Mouse (Mus musculus): ENCODE data around the gene Taf8. TPM values are rescaled to one million over a fixed set of nuclear protein-coding genes. Genes with fewer than 3 reads are reported as not detected.
A peak's percentile ranks its signal among the peaks of the same experiment; 100 is the strongest.

Taf8 gene
- polyA plus RNA-seq, 1 experiment from 2014 or later: 27.6 TPM

DNA sequence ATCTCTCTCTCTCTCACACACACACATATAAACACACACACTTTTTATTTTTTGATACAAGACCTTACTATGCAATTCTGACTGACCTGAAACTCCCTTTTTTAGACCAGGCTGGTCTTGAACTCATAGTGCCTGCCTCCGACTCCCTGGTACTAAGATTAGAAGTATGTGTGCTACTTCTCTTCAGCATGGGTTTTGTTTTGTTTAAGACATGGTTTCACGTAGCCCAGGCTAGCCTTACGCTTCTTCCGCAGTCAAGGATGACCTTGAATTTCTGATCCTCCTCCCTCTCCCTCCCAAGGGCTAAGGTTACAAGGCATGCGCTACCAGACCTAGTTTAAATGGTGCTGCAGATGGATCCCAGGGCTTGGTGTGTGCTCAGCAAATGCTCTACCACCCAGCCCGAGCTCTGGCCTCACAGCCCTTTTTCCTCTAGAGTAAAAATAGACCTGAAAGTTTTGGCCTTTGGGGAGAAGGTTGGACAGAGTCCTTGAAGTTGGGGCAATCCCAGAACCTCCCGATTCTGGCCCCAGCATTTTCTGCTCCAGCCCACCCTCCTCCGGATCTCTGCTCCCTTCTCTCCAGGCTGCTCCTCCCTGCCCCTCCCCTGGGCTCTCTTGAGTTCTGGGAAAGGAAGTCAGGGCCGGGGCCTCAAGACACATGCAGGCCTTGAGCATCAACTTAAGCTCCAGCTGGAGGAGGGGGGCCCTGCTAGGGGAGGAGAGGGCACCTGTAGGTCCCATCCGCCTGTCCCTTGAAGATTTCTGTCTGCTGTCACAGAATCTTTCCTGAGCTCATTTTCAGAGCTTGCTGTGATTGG, 11.1 kb upstream of the Taf8 start:
- no peaks in the 10 kb centered on the region for H3K9me3 ChIP-seq (replicated peaks; ENCODE audit: control insufficient read depth, low read length)
- no peaks in the 10 kb centered on the region for H3K36me3 ChIP-seq (replicated peaks; ENCODE audit: control insufficient read depth, insufficient read depth, low read depth, low read length)
- H3K4me2 ChIP-seq (ENCODE audit: low read depth, low read length): no peak overlapping the region
- peak overlapping the region; percentile 35; the same call in 1 of the 2 replicates for H3K27ac ChIP-seq (replicated peaks; ENCODE audit: low read depth, low read length)
- no peaks in the 10 kb centered on the region; the same call in 1 of the 2 replicates for H3K4me1 ChIP-seq (ENCODE audit: control insufficient read depth, insufficient read depth, low read length)
- H3K9ac ChIP-seq (replicated peaks; ENCODE audit: low read length): no peak overlapping the region; the same call in 1 of the 2 replicates
- WGBS: 72% methylated on average over 10 of the region's 10 CpGs
- no peak for ATAC-seq (replicated peaks; ENCODE audit: insufficient number of reproducible peaks, low FRiP score, low TSS enrichment, low read depth)
- H3K27me3 ChIP-seq (ENCODE audit: control insufficient read depth, insufficient read depth, low read length): no peaks in the 10 kb centered on the region
- no peak for DNase-seq (ENCODE audit: low spot score)
- H3K4me3 ChIP-seq (ENCODE audit: low read depth, low read length): no peak overlapping the region

DNA sequence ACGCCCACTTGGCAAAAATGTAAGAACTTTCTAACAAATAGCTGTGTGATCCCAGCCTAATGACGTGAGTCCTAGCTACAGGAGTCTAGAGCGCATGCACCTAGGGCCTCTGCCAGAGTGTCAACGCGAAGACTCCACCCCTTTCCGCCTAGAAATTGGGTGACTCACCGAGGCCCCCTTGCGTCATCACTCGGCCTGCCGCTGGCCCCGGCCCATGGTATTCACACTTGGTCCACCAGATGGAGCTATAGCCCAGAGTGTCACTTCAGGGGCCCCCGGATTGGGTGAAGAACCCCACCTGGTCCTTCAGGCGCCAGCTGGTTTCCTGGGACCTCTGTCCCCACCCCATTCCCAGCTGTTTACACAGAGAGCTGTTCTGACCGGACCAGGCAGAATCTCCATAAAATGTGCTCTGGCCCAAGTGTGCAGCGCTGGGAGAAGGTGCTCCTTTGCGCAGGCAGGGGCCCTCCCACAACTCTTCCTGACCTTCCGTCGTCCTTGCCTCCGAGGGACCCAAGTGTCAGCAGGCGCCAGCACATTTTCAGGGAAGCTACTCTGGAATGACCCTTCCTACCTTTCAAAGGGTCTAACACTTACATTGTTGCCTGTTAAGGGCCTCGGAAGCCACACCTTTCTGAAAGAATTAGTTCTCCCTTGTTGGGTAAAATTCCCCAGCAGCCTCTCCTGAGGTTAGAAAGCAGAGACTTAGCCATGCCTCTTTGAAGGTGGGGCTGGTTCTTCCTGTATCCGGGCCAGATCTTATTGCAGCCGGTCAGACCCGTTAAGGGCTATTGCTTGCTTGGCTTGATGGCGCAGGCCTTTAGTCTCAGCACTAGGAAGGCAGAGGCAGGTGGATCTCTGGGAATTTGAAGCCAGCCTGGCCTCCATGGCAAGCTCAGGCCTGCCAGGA, 9.3 kb upstream of the Taf8 start:
- 15% methylated on average over 25 of the region's 25 CpGs for WGBS
- H3K9ac ChIP-seq (replicated peaks; ENCODE audit: low read length): no peak overlapping the region; the same call in 1 of the 2 replicates
- H3K27ac ChIP-seq (replicated peaks; ENCODE audit: low read depth, low read length): no peak overlapping the region

GRCm38 (mm10) chr17:47509031-47509705, 7.1 kb upstream of the Taf8 start:
- Histone ChIP-seq H3K36me3 (replicated peaks; ENCODE audit: control insufficient read depth, insufficient read depth, low read depth, low read length) (no peaks in the 10 kb centered on the region), H3K27ac (replicated peaks; ENCODE audit: low read depth, low read length) (no peak overlapping the region), H3K9me3 (replicated peaks; ENCODE audit: control insufficient read depth, low read length) (no peaks in the 10 kb centered on the region), H3K4me1 (ENCODE audit: control insufficient read depth, insufficient read depth, low read length) (no peaks in the 10 kb centered on the region; the same call in 1 of the 2 replicates), H3K27me3 (ENCODE audit: control insufficient read depth, insufficient read depth, low read length) (no peaks in the 10 kb centered on the region), H3K9ac (replicated peaks; ENCODE audit: low read length) (no peak overlapping the region), H3K4me3 (ENCODE audit: low read depth, low read length) (no peak overlapping the region), H3K4me2 (ENCODE audit: low read depth, low read length) (no peak overlapping the region)
- 63% methylated on average over 9 of the region's 9 CpGs for WGBS
- no peak for ATAC-seq (replicated peaks; ENCODE audit: insufficient number of reproducible peaks, low FRiP score, low TSS enrichment, low read depth)
- DNase-seq (ENCODE audit: low spot score): no peak

More for the DNA sequence above, 9.3 kb upstream of the Taf8 start:
- no peaks in the 10 kb centered on the region for H3K27me3 ChIP-seq (ENCODE audit: control insufficient read depth, insufficient read depth, low read length)
- DNase-seq (ENCODE audit: low spot score) (peak; percentile 97), ATAC-seq (replicated peaks; ENCODE audit: insufficient number of reproducible peaks, low FRiP score, low TSS enrichment, low read depth) (peak; percentile 76)
- H3K36me3 ChIP-seq (replicated peaks; ENCODE audit: control insufficient read depth, insufficient read depth, low read depth, low read length): no peaks in the 10 kb centered on the region
- H3K4me2 ChIP-seq (ENCODE audit: low read depth, low read length): peak overlapping the region; percentile 22
- H3K4me3 ChIP-seq (ENCODE audit: low read depth, low read length): no peak overlapping the region
- H3K9me3 ChIP-seq (replicated peaks; ENCODE audit: control insufficient read depth, low read length): no peaks in the 10 kb centered on the region
- no peaks in the 10 kb centered on the region; the same call in 1 of the 2 replicates for H3K4me1 ChIP-seq (ENCODE audit: control insufficient read depth, insufficient read depth, low read length)

- H3K9ac ChIP-seq (replicated peaks; ENCODE audit: low read length): no peak overlapping the region
- ATAC-seq (replicated peaks; ENCODE audit: insufficient number of reproducible peaks, low FRiP score, low TSS enrichment, low read depth) (no peak), DNase-seq (ENCODE audit: low spot score) (peak; percentile 67)
- H3K4me2 ChIP-seq (ENCODE audit: low read depth, low read length): peak overlapping the region; percentile 25
- H3K27ac ChIP-seq (replicated peaks; ENCODE audit: low read depth, low read length): 0 out of 2 replicates have a peak overlapping the region, but pooled peaks have one; percentile 28
- H3K4me1 ChIP-seq (ENCODE audit: control insufficient read depth, insufficient read depth, low read length): no peaks in the 10 kb centered on the region; the same call in 1 of the 2 replicates
- H3K9me3 ChIP-seq (replicated peaks; ENCODE audit: control insufficient read depth, low read length): no peaks in the 10 kb centered on the region
- no peak overlapping the region for H3K4me3 ChIP-seq (ENCODE audit: low read depth, low read length)
- H3K27me3 ChIP-seq (ENCODE audit: control insufficient read depth, insufficient read depth, low read length): no peaks in the 10 kb centered on the region
- no peaks in the 10 kb centered on the region for H3K36me3 ChIP-seq (replicated peaks; ENCODE audit: control insufficient read depth, insufficient read depth, low read depth, low read length)
- 42% methylated on average over 12 of the region's 12 CpGs for WGBS
Measured at GRCm38 (mm10) chr17:47508012-47508608, 6.0 kb upstream of the Taf8 start.

DNA sequence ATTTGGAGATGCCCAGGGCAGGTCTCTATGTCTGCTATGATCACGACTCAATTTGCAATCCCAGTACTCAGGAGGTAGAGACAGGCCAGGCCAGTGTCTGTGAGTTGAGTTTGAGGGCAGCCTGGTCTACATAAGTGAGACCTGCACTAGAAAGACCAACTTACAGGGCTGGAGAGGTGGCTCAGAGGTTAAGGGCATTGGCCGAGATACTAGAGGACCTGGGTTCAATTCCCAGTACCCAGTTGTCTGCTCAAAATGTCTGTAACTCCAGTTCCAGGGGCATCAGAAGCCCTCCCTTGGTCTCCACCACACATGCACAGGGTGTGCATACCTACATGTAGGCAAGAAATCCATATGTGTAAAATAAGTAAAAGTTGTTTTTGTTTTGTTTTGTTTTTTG, 5.4 kb upstream of the Taf8 start:
- H3K27me3 ChIP-seq (ENCODE audit: control insufficient read depth, insufficient read depth, low read length): no peaks in the 10 kb centered on the region
- no peak overlapping the region for H3K4me3 ChIP-seq (ENCODE audit: low read depth, low read length)
- H3K27ac ChIP-seq (replicated peaks; ENCODE audit: low read depth, low read length): no peak overlapping the region
- H3K9me3 ChIP-seq (replicated peaks; ENCODE audit: control insufficient read depth, low read length): no peaks in the 10 kb centered on the region
- ATAC-seq (replicated peaks; ENCODE audit: insufficient number of reproducible peaks, low FRiP score, low TSS enrichment, low read depth) (no peak), DNase-seq (ENCODE audit: low spot score) (no peak)
- H3K9ac ChIP-seq (replicated peaks; ENCODE audit: low read length): no peak overlapping the region
- no peaks in the 10 kb centered on the region; the same call in 1 of the 2 replicates for H3K4me1 ChIP-seq (ENCODE audit: control insufficient read depth, insufficient read depth, low read length)
- WGBS: 78% methylated on average over 2 of the region's 2 CpGs
- no peaks in the 10 kb centered on the region for H3K36me3 ChIP-seq (replicated peaks; ENCODE audit: control insufficient read depth, insufficient read depth, low read depth, low read length)
- H3K4me2 ChIP-seq (ENCODE audit: low read depth, low read length): no peak overlapping the region

- H3K27me3 ChIP-seq (ENCODE audit: control insufficient read depth, insufficient read depth, low read length): no peaks in the 10 kb centered on the region
- no peak overlapping the region for H3K9ac ChIP-seq (replicated peaks; ENCODE audit: low read length)
- DNase-seq (ENCODE audit: low spot score): no peak
- H3K4me2 ChIP-seq (ENCODE audit: low read depth, low read length): no peak overlapping the region
- 89% methylated on average over 4 of the region's 4 CpGs for WGBS
- no peaks in the 10 kb centered on the region for H3K9me3 ChIP-seq (replicated peaks; ENCODE audit: control insufficient read depth, low read length)
- no peak overlapping the region for H3K27ac ChIP-seq (replicated peaks; ENCODE audit: low read depth, low read length)
- H3K4me1 ChIP-seq (ENCODE audit: control insufficient read depth, insufficient read depth, low read length): no peaks in the 10 kb centered on the region; the same call in 1 of the 2 replicates
- H3K36me3 ChIP-seq (replicated peaks; ENCODE audit: control insufficient read depth, insufficient read depth, low read depth, low read length): no peaks in the 10 kb centered on the region
- no peak for ATAC-seq (replicated peaks; ENCODE audit: insufficient number of reproducible peaks, low FRiP score, low TSS enrichment, low read depth)
- H3K4me3 ChIP-seq (ENCODE audit: low read depth, low read length): no peak overlapping the region
Measured at GRCm38 (mm10) chr17:47506697-47507096, 4.6 kb upstream of the Taf8 start.

DNA sequence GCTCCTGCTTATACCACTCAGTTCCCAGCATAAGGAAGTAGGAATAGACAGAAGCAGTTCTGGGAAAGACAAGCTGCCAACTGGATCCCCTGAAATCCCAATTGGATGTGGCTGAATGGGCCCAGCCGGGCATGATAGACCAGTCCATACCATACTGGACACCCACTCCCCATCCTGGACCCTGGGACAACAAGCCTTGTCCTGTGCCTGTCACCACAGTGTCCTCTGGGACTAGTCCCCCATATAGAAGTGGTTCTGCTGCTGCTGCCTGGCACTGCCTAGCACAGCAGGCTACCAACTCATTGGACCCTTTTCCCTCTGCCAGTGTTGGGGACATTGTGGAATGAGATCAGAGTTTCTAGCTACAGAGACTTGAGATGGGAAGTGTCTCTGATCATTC, 4.0 kb upstream of the Taf8 start:
- no peak overlapping the region; the same call in 1 of the 2 replicates for H3K4me2 ChIP-seq (ENCODE audit: low read depth, low read length)
- 83% methylated on average over 1 of the region's 1 CpGs for WGBS
- no peak overlapping the region for H3K4me3 ChIP-seq (ENCODE audit: low read depth, low read length)

More for the DNA sequence above, 4.0 kb upstream of the Taf8 start:
- DNase-seq (ENCODE audit: low spot score): no peak
- ATAC-seq (replicated peaks; ENCODE audit: insufficient number of reproducible peaks, low FRiP score, low TSS enrichment, low read depth): no peak
- Histone ChIP-seq H3K4me1 (ENCODE audit: control insufficient read depth, insufficient read depth, low read length) (peaks cover 3% of the 10 kb centered on the region), H3K27ac (replicated peaks; ENCODE audit: low read depth, low read length) (no peak overlapping the region), H3K9ac (replicated peaks; ENCODE audit: low read length) (no peak overlapping the region), H3K36me3 (replicated peaks; ENCODE audit: control insufficient read depth, insufficient read depth, low read depth, low read length) (no peaks in the 10 kb centered on the region), H3K9me3 (replicated peaks; ENCODE audit: control insufficient read depth, low read length) (no peaks in the 10 kb centered on the region), H3K27me3 (ENCODE audit: control insufficient read depth, insufficient read depth, low read length) (no peaks in the 10 kb centered on the region)
